Mouse (Mus musculus) adrenal gland, postnatal 4 days (tissue): ENCODE measurements around the gene Avpr1a. TPM values are rescaled to one million over a fixed set of nuclear protein-coding genes. Genes with fewer than 3 reads are reported as not detected.

Source experiments
- DNase-seq, 2 experiments: peaks; one replicate each; pipeline ENCODE4 v3.0.0; 2021 to 2022; ENCODE audit warnings: low spot score in 2 of 2, mixed read lengths in 2 of 2
- long read RNA-seq, 2 experiments: library from polyadenylated mRNA; stranded (forward); transcript quantifications; one replicate each; pipeline ENCODE4 v2.0.0; 2021
- total RNA-seq, 2 experiments: library from RNA; stranded (reverse); gene quantifications; 2 replicates each; pipeline ENCODE4 v1.2.3; 2021

The Avpr1a gene
- 1 to 10 TPM; 6.6 to 8.7 TPM for total RNA-seq
- long read RNA-seq, experiment 1, transcript Avpr1a-201 (2 exons, 2,670 nt) = major isoform, 11 of 13 reads
- long read RNA-seq, experiment 1, partial matches to known transcripts = 0 of 13 reads
- long read RNA-seq, experiment 1, other reads (novel, unspliced or antisense) = 2 of 13 reads
- long read RNA-seq, experiment 2, transcript Avpr1a-201 (2 exons, 2,670 nt) = major isoform, 19 of 22 reads
- long read RNA-seq, experiment 2, partial matches to known transcripts = 1 of 22 reads
- long read RNA-seq, experiment 2, other reads (novel, unspliced or antisense) = 2 of 22 reads

DNA sequence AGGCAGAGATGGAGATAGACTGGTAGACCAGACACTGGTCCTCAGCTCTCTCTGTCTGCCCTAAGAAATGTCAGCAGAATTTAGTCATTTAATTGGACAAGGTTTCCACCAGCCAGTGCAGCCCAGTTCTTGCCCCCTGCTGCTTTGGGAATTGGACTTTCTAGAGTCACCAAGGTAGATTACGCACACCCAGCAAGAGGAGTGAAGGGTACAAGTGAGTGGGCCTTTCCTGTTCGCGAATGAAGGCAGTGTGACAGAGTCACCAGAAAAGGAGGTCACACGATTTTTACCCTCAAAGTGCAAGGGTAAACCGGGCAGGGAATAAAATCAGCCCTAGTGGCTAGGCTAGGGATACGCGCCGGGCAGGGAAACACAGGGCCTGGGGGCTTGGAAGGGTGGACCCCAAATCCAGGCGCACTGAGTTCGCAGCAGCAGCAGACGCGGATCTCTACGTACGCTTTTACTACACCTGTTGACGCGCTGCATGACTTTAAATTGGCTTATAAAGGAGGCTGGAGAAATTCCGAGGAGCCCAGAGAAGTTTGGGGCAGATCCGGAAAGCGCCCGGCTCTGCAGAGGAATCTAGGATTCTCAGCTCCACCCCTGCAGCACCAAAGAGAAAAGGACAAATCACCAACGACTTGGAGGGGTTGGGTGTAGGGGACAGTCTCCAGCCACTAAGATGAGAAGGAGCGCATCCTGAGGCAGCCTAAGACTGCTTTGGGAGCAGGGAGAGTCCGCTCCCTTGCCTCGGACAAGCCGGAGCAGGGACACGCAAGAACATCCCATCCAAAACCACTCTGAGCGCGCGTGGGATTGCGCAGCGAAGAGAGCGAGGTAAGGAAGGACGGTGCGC, at the start of gene Avpr1a:
Avpr1a (plus strand) TSS at position 639 of the 856 bp plus-strand sequence.
- no peak for DNase-seq

DNA sequence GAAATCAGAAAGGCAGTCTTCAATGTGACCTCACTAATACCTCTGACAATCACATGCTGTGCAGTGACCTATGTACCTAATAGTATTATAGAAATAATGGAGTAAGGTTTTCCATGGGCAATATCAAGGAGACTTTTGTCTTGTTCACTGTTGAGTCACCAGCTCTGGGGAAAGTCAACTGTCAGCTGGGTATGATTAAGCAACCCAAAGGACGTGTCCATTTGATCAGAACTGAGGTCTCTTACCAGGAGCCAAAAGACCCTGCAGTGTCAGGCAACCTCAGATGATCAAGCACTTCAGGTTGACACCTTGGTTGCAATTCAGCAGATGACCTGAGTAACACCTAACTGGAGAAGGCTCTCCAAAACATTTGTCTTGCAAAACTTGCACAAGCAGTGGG, 46.0 kb upstream of the Avpr1a start:
- DNase-seq = no peak

DNA sequence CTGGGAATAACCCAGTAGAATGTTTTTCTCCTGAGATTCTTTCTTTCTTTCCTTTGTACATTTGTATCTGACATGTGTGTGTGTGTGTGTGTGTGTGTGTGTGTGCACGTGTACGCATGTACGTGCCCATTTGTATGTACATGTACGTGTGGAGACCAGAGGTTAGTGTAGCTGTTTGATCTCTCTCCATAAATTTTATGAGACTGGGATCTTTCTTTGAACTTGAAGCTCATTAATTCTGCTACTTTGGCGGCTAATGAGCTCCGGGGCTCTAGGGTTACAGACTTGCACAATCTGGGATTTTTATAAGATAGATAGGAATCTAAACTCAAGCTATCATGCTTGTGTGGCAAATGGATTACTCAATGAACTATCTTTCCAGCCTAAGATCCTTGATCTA, 42.0 kb upstream of the Avpr1a start:
- no peak for DNase-seq

DNA sequence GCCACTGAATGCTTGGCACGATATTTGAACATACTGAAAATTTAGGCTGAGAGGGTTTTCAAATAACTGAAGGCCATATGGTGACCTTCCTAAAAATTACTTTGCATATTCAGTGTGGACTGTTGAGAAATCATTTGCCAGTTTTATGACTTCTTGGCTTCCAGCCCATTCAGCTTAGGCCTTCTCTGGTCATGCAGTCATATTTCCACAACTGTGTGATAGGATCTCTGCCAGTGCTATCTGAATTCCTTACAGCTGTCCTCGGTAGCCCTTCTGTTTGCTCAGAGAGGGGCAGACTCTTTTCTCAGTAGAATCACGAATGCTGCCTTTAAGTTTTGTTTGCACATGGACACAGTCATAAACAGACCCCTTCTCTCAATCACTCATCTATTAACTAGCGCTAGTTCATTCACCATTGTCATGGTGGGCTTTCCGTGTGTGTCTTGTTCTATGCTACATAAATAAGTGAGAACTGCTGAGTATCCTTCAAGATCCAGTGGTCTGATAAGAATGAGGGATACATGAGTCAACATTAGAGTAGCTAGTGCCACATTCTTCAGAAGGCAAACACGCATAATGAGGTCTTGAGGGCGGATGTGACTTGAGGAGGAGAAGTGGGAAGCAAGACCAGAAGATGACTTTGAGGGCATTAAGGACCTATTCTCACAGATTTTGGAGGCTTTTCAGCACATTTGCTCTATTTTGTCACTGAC, 39.4 kb upstream of the Avpr1a start:
- DNase-seq = no peak

DNA sequence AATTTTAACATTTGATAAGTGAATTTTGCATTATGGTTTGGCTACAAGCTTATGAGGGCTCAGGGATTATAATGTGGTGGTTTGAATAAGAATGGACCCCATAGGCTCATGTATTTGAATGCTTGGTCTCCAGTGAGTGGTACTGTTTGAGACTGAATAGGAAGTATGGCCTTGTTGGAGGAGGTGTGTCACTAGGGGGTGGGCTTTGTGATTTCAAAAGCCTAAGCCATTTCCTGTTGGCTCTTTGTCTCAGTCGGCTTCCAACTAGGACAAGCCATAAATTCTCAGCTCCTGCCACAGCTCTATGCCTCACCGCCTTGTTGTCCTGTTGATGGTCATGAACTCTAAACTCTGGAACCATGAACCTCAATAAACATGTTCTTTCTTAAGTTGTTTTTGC, 37.5 kb upstream of the Avpr1a start:
- no peak for DNase-seq

DNA sequence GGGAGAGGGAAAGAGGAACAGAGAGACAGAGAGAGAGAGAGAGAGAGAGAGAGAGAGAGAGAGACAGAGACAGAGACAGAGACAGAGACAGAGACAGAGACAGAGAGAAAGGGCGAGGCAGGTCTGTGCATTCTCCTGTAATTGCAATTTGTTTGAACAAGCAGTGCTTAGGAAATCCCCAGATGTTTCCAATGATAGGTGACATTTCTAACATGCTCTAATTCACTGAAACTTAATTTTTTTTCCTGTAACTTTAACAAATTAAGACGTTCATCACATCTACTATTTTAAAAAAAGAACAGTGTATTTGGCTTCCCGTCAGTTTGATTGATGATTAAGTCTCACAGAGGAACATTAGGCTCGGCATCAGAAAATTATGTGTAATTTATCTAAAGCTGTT, 15.6 kb upstream of the Avpr1a start:
- no peak for DNase-seq

DNA sequence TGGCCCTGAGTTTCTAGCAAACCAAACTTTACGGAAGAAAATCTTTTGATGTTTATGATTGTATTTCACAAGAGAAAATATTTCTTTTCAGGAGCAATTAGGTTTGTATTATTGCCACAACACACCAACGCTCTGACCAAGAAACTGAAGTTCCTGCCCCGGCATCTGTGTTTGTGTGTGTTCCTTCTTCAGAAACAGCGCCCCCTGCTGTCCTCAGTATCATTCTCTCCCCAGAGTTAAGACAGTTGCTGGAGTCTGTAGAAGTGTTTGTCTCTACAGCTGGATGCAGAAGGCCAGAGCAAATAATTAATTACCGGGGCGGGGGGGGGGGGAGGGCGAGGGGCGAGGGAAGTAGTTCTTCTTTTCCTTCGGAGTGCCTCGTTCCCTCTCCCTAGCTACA, 1.0 kb upstream of the Avpr1a start:
- peak; percentile 41 to 57 for DNase-seq

DNA sequence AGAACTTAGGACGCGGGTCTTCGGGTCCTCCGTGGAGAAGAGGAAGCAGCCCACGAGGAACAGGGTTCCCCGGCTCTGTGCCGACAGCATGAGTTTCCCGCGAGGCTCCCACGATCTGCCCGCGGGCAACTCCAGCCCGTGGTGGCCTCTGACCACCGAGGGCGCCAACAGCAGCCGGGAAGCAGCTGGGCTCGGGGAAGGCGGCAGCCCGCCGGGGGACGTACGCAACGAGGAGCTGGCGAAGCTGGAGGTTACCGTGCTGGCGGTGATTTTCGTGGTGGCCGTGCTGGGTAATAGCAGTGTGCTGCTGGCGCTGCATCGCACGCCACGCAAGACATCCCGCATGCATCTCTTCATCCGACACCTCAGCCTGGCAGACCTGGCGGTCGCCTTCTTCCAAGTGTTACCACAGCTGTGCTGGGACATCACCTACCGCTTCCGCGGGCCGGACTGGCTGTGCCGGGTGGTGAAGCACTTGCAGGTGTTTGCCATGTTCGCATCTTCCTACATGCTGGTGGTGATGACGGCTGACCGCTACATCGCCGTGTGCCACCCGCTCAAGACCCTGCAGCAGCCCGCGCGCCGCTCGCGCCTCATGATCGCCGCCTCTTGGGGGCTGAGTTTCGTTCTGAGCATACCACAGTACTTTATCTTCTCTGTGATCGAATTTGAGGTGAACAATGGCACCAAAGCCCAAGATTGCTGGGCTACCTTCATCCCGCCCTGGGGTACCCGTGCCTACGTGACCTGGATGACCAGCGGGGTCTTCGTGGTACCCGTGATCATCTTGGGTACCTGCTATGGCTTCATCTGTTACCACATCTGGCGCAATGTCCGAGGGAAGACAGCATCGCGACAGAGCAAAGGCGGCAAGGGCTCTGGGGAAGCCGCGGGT, 665 bp downstream of the Avpr1a start:
- DNase-seq = peak in 1 of 2 experiments; percentile 6

DNA sequence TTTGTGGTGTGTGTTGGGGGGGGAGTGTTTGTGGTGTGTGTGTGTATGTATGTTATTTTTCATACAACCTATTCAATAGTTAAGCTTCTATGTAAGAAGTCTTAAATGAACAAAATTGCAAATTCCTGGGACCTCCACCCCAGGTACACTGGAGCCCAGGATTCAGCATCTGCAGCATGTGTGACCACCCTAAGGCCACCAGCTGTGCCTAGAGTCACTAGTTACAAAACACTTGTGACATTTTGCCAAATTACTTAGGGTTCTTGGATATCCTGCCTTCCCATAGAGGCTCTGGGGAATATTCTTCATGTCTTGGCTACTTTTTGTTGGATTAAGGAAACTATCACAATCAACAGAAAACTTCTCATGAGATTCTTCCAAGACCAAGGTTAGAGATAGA, 1.6 kb downstream of the Avpr1a start:
- DNase-seq = no peak

DNA sequence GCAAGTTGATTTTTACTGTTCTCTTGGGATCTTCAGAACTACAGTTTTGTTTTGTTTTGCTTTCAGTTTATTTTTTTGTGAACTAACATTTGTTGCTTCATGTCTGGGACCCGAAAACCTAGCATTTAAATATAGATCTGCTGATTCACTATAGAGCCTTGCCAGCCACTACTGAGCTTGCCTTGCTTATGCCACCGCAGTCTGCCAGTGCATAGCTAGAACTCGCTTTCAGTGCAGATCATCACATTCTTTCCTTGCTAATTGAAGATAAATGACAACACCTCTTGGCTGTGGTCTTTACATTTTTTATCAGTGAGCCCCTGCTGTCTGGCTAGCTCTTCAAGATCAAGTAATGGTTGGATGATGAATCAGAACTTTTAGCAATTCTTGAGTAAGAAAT, 5.2 kb downstream of the Avpr1a start:
- no peak for DNase-seq

DNA sequence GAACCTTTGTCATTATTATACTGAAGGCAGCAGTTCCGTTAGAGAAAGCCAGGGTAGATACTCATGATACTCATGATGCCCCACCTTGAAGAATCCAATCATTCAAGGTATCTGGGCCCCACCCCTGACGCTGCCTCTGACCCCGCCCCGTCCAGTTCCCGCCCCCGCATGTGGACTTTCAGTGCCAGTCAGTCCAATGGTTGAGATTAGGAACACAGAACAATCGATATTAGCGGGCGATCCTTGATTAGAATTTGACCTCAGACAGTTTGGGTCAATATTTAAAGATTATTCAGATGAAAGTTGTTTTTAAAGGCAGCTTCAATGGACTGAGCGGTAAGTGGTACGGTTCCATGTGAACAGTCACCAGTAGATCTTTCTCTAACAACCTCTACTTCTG, 7.5 kb downstream of the Avpr1a start:
- no peak for DNase-seq

DNA sequence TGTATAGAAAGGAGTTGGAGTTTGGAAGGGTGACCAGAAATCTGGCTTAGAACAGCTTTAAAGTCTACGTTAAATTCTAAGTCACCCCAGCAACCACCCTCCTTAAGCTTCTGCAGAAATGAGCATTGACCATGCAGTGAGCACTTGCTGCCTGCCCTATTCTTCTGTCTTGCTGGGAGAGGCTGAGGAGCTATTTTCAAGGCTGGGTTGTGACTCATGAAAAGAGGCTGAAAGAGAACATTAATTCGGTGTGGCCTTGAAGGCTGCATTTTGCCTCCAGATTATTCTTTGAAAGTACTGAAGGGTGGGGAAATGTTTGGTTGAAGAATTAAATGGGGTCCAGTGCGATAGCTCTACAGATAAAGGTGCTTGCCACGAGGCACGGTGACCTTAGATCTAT, 28.5 kb downstream of the Avpr1a start:
- DNase-seq = no peak

DNA sequence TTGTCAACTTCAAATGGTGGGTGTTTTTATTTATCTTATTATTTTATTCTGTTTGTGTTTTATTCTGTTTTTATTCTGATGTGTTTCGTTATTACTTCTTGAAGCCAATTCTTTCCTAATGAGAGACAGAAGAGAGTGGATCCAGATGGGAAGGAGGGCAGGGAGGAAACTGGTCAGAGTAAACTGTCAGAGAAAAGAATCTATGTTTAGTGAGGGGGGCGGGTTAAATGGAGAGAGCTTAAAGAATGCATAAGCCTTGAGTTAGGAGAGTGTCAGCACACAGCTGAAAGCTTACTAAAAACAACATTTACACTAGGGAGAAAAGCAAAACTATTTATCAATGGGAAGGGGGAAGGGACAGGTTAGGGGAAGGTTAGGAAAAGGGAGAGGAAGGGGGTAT, 50.3 kb downstream of the Avpr1a start:
- DNase-seq = no peak

DNA sequence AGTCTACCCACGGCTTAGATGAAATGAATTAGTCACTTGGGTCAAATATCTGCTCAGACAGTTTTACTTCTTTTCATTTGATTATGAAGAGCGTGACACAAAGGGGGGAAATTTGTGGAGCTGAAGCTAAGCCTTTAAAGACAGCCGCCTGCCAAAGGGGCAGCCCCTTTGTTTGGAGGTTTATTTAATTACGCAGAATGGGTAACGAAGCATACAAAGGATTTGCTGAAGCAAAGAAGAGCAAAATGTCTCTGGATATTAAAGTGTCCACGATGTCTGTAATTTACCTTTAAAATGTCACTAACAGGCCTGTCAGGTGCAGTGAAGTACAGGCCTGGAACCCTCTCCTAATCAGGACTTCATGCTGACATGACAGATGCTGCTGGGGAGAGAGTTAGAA, 51.0 kb downstream of the Avpr1a start:
- no peak for DNase-seq

Other genes starting within 250 kb of the Avpr1a start
- 10 to 100 TPM; 16.7 to 25.9 TPM for gene Ppm1h, start 230.3 kb downstream of the Avpr1a start, total RNA-seq